Mouse (Mus musculus) layer of hippocampus, postnatal 36 days (tissue): ENCODE measurements around the gene Prlhr. TPM values are rescaled to one million over a fixed set of nuclear protein-coding genes. Genes with fewer than 3 reads are reported as not detected.

ENCODE experiments used
- DNase-seq, 2 experiments: peaks; one replicate each; pipeline ENCODE4 v3.0.0; 2022
- total RNA-seq, 2 experiments: library from RNA; stranded (reverse); gene quantifications; 2 replicates each; pipeline ENCODE4 v1.2.3; 2021

Prlhr gene
- total RNA-seq, result not detected

DNA sequence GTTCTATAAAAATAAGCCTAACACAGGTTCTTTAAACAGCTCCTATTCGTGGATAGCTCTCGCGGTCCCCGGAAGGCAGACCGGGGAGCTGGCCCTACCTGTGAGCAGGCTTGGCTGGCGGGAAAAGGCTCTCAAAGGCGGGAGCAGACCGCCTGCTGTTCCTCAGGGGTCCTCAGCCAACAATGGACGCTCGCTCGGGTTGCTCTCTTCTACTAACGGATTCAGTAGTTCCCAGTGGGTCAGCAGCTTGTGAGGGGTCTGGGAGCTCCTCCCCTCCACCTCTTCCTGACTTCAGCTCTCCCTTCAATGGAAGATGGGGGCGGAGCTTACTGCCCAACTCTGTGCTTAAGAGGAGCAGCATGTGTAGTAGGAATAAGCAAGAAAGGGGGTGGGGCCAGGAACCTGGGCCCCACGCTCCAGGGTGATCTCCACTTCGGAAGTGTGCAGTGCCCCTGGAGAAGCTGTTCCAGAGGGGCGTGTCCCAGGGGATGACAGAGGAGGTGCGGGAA, at the start of gene Prlhr:
Gene Prlhr, minus strand, starts transcription at position 51 of the 509 bp plus-strand sequence.
- DNase-seq, result no peak

DNA sequence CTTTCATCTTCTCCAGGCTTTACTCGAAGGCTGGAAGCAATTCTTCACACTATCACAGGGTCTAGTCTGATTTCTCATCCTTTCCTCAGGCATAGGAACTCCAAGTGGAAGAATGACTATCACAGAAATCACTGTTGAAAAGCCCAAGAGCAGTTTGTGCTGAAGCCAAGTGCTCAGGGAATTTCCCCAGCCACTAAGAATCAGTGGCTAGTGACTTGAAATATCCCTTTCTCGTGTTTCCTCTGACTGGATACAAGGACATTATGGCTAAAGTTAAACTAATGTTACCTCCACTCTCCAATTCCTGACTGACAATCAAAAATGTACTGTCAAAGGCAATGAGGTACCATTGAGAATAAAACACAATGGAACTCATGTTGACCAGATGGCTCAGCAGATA, 47.0 kb upstream of the Prlhr start:
- DNase-seq, result no peak

DNA sequence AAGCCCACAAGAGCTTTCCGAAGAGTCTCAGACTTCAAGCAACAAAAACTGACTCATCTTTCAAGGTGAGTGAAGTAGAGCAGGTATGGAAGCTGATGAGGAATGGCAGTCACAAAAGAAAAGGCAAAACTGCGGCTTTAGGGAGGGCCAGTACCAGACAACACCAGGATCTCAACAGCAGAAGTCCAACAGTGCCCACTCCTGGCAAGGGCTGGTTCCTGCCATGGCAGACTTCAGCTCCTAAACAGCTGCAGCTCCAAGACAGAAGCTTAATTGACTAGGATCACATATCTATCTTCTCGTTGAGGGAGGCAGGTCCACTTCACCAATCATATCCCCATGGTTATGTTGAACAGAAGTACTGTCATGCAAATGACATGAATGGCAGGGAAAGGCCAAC, 45.3 kb upstream of the Prlhr start:
- no peak for DNase-seq

DNA sequence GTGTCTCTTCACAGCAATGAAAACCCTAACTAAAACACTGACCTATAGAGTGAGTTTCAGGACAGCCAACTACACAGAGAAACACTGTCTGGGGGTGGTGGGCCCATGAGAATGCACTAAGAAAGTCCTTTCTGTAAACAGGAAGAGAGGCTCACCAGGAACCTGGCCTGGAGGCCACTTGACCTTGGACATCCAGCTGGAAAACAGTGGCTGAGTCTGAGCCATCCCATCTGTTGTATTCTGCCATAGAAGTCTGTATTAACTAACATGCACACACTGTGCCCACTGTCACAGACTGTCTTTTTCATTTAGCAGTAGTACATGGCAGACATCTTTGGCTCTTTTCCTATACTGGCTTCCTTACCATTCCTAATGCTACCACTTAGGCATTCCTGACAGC, 32.1 kb upstream of the Prlhr start:
- no peak for DNase-seq

DNA sequence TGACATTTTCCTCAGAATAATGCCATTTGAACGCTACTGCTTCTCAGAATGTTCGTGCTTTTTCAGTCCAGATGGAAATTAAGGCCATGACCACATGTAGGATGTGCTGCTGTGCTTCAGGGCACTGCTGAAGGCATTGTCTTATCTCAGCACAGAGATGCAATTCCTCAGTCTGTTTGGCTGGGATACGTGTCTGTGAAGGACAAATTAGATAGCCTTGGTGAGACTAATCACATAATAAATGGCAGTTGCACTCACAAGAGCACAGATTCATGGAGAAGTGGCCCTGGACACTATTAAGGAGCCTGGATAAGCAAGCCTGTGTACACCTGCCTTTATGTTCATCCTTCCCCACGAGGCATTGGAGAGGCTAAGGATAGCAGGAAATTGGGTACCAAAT, 29.1 kb upstream of the Prlhr start:
- DNase-seq, result no peak

DNA sequence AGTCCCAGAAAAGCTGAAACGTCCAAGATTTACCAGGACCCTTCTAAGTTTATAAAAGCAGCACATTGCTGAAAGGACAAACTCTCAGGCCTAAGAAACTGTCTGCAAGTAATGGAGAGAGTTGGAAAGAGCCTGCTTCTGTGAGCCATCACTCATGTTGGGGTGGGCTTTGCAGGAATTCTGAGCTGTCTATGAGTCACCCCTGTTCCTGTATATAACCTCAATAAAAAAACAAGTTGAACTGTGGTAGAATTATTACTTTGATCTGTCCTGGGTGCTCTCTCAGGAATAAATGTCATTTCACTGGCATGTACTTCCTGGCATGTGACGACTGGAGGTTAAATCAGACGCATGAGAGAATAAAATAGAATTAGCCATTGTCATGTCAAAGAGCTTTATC, 27.7 kb upstream of the Prlhr start:
- no peak for DNase-seq

DNA sequence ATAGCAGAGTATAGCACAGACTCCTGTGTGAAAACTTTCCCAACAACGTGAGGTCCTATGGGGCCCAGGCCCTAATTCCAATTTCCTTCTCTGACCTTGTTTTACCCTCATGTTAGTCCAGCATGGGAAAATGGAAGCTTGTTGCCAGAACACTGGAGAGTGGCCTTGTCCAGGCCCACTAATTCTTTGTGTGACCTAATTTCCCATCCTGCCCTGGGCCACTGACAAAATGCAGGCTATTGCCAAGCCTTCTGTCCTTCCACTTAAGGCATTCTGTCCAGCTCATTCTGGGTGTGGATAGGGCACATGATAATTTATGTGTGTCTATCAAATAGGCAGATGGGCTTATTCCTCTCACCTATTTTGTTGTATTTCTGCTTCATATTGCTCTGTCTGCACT, 21.5 kb upstream of the Prlhr start:
- no peak for DNase-seq

DNA sequence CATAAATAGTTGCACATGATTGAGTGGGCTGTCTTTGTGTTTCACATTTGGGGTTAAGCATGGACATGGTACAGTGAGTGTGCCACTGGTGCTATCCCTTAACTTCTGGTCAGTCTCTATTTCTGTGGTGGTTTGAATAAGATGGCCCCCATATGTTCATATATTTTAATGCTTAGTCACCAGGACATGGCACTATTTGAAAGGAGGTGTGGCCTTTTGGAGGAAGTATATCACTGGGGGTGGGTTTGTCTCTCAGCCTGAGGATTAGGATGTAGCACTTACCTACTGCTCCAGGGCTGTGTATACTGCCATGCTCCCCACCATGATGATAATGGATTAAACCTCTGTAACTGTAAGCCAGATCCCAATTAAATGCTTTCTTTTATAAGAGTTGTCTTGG, 17.2 kb upstream of the Prlhr start:
- DNase-seq, result no peak

DNA sequence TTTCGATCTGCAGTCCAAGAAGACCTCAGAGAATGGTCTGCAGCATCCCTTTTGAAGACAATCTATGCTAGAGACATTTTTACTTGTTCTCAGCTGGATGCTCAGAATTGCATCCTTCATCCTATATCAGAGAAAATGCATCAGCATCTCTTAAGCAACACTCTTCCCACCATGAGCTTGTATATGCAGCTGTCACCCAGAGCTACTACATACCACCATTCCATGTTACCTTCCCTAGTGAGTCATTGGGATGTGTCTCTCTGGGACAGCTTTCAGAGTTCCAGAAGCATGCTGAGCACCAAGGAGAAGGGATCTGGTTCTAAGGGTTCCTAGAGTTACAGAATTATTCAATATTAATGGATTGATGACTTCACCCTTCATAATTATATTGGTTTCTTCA, 10.8 kb upstream of the Prlhr start:
- no peak for DNase-seq

DNA sequence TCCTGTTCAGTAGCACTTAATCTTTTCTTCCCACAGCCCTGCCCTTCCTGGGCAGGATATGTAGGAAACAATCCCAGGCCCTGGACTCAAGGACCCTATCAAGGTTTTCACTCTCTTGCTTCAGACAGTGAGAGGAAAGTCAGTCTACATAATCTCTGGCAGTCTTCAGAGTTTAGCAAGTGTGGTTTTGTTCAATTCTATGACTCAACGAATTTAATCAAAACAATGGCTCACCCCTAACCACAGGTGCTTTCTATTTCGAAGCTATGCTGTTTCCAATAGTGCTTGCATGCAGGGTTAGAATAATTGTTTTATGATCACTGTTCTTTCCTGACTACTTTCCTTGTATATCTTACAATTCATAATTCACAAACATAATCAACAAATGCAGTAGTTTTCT, 9.7 kb upstream of the Prlhr start:
- no peak for DNase-seq

DNA sequence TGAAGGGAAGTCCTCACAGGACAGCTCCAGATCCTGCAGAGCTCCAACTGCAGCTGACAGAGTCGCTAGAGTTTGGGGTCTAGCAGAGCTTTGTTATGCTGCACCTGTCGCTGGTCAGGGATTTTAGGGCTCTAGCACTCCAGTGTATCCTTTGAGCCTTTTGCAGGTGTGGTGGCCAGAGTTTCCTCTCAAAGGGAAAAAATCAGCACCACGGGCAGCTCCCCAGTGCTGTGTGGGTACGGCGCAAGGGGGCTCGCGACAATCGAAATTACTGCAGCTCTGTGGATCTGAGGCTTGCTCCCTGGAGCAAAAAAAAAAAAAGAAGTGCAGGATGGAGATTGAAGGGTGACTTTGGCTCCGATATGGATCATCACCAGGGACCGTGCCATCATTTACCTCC, 742 bp upstream of the Prlhr start:
- DNase-seq, result no peak

DNA sequence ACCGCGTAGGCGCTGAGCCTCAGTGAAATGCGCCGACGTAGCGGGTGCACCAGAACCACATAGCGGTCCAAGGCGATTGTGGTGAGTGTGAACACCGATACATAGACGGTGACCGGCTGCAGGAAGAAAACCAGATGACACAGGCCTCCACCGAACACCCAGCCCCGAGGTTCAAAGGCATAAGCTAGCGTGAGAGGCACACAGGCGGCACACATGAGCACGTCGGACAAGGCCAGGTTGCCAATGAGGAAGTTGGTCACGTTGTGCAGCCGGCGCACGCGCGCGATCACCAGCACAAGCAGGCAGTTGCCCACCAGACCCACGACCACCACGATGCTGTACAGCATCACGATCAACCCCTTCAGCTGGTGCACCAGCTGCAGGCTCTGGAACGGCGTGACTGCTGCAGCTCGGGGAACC, 506 bp downstream of the Prlhr start:
- no peak for DNase-seq

DNA sequence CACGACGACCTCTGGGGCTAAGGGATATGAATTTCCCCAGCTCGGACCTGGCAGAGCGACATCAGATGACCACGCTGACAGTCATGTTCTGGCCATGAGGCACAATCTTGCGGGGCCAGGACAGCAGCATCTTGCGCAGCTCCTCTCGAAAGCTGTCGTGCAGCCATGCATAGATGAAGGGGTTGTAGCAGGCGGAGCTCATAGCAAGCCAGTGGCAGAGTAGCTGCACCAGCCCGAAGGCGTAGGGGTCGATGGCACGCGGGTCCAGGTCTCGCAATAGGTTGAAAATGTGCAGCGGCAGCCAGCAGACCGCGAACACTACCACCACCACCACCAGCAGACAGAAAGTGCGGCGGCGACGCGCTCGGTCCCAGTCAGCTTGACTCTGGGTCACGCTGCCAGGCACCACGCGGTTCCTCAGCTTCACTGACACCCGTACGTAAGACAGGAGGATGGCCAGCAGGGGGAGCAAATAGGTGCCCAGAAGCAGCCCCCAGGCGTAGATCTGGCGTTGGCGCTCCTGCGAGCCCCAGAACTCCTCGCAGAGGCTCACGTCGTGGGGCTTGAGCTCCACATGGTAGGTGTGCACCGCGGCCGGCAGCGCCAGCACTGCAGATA, 1.0 kb downstream of the Prlhr start:
- peak; percentile 47 to 50 for DNase-seq

DNA sequence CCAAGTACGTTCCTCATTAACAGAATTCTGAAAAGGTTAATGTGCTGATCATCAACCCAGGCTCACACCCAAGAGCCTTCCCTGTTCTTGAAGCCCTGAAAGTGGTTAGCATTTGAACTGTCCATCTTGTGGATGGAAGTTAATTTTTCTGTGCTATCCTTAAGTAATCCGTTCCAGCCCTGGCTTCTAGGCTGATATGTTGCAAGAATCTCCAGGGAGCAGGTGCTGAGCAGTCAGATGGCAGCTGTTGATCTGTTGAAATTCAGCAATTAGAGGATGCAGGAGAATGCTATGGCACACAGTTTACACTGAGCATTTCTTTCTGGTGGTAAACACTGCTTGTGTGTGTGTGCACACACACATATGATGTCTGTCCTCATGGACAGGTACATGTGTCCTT, 2.4 kb downstream of the Prlhr start:
- no peak for DNase-seq

DNA sequence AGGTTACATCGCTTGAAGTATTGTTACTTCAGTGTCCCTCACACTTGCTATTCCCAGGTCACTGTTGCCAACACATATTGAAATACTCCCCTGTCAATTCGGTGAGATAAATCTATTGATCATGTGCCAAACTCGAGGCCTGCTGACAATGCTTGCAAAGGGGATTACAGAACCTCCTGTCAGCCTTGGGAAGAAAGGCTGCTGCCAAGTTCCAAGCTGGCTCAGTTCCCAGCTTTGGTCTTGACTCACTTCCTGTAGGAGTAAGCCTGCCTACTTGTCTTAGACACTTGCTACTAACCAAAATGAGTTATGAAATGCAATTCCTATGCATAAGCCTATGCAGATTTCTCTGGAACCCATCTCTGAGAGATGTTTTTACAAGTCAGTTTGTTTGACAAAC, 4.2 kb downstream of the Prlhr start:
- peak; percentile 75 to 77 for DNase-seq

DNA sequence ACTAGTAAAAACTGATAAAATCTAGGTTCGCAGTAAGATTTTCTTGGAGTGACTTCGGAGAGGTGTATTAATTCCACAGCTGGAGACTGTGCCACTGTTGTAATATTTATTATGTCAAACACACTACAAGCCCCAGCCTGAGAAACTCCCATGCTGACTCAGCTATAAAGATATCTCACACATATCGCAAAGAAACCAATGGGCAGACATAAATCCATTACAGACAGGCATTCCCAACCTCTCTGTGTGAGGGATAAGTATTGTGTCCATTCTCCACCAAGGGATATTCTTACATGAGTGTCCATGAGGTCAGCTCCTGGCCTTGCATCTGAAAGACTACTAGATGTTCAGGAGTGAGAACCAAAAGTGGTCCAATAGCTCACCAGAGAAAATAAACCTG, 4.7 kb downstream of the Prlhr start:
- no peak for DNase-seq

DNA sequence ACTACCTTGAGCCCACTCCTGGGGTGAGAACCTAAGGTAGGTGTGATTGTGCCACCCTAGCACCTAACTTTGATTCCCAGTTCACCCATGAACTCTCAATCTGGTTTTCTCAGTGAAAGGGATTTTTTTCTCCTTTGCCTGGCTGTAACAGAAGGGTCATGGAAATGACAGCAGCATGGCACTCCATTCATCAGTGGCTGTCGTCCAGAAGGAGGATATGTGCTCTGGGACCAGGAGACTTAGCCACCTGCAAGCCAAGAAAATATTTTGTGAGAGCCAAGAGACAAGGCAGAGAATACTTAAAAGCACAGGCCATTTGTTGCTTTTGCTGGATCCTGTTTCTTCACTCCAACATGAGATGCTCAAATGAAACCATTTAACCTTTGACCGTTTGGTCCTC, 6.6 kb downstream of the Prlhr start:
- no peak for DNase-seq

DNA sequence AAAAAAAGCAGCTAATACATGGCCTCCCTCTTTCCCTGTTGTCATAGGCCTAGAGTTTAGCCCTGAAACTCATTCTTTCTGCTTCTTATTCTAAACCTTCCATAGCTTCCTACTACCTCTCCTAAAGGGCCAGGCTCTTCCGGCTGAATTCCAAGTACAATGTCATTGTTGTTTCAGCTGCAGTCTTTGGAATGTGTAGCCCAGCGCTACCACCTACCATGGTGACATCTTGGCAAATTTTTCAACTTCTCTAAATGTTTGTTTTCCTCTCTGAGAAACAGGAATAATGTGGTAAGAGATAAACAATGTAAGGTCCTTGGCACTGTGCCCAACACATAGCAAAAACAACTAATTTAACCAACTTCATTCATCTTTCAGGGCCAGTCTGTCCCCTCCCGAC, 8.4 kb downstream of the Prlhr start:
- no peak for DNase-seq

DNA sequence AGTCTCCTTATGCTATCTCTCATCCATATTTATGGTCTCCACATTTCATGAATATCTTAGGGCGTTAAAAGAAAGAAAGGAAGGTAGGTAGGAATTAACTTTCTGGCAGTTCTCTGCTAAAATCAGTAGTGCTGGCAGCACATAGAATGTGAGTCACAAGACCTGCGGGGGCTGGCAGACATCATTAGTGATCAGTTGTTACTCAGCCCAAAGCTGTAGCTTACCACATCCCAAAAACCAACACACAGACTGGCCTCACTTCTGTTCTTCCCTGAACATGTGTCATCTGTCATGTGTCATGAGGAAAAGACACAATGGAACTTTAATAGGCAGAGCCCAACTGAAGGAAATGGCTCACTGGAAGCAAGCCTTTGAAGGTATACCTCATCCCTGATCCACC, 9.0 kb downstream of the Prlhr start:
- peak in 1 of 2 experiments; percentile 12 for DNase-seq

DNA sequence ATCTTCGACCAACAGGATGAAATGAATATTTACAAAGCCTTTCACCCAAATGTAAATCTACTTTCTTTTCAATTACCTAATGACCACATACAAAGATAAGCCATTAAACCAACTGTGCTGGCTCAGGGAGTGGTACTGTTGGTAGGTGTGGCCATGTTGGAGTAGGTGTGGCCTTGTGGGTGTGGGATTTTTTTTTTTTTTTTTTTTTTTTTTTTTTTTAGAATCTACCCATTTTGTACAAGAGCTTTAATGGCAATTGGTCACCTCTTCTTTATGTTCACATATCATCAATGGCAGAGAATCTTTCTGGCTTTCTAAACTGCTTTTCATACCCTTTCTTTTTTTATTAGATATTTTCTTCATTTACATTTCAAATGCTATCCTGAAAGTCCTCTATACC, 12.3 kb downstream of the Prlhr start:
- DNase-seq, result no peak

DNA sequence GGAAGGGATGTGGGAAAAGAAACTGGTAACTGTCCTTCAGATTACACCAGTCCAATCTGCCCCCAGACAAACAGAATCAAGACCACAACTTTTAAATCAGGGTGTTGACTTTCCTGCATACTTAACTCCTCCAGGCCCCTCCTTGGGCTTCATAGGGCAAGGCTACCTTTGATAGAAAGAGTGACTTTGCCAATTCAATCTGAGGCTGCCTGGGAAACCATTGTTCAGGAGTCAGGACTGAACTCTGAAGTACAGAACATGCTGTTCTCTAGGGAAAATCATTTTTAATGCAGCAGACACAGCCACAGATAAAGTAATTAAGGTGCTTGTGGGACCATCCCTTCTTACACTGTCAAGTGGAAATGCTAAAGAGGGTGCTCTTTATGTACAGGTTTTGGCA, 27.6 kb downstream of the Prlhr start:
- DNase-seq, result no peak

DNA sequence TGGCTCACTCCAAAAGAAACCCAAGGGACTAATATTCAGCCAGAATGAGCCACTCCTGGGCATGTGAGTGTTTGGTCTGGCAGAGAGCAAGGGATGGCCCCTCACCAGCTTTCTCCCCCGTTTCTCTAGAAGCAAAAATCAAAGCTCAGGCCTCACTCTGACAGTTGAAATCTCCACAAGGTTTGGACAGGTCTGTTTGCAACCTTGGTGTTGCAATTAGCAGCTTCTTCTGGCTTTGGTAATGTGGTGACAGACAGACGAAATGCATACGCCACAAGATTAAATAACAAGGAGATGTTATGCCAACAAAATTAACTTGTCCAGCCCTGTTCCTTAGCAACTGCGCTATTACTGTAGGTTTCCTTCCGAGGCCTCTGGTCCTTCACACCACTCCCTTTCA, 28.0 kb downstream of the Prlhr start:
- no peak for DNase-seq

DNA sequence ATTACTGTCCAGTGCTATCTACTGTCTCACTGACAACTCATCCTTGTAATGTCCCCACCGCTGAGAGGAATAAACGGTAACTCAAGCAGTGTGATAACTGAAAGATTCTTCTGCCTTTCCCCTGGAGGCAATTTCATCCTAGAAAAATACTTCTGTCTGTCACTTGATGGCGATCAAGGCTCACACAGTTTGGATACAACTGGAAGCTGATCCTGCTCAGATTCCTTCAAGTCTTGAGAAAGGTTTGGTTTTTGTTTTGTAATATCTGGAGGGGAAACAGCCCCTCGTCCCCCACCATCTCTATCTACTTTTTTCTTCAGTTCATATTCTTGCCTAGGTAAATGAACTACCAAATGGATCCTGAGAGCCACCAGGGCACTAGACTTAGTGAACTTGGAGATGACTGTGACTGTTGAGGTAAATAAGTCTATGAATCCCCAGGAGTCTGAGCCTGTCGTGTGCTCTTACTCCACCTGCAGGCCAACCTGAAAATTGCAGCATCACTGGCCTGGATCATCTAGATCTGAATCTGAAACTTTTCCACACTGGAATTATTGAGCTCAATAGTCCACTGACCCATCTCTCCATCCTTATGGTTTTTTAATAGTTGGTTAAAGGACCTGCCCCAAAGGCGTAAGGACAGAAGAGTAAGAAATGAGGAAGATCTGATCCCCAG, 30.4 kb downstream of the Prlhr start:
- DNase-seq, result peak; percentile 7 to 15

DNA sequence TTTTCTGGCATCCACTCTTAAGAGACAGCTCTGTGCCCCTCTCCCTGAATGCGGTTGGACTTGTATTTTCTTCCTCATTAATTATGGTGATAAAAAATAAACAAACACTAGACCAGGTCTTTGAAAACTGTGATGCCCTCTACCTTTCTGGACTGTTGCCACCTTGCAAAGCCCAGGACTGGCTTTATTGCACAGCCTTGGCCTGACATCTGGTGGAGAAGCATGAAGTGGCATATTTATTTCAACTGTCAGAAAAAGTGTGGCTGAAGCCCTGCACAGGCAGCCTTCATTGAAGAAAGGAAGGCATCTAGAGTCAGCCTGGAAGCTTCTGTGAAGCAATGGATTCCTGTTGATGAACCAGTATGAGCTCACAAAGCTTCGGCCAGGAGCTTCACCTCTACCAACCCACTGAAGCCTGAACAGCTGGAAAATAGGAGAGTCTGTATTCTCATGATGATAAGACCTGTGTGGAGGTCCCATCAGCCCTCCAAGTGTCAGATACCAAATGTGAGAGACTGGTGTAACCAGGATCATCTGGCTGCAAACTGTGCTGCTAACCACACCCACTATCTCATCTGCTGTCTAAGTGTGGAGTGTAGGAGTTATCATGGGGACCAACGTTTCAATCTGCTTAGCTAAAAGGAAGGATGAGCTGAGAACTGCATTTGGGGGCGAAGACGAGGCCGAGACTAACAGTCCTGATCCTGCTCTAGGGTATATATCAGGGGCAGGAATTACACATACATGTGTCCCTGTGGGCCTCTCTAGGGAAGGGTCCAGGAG, 35.6 kb downstream of the Prlhr start:
- DNase-seq, result peak in 1 of 2 experiments; percentile 9
